Mouse (Mus musculus) heart, adult 2 months (tissue): ENCODE data around the gene Btbd35f6. TPM values are rescaled to one million over a fixed set of nuclear protein-coding genes. Genes with fewer than 3 reads are reported as not detected.
"Not testable (repeated sequence)": the region's sequence is repeated elsewhere in the genome, so short reads cannot be mapped to it uniquely, and the experiment has no call there.

Experiments used
- DNase-seq, 2 experiments: peaks; one replicate each; pipeline ENCODE4 v3.0.0; 2021
- H3K27ac ChIP-seq: fragments of 200-600 bp; 2 replicates; pipeline ENCODE4 v1.8.1; 2022
- H3K27me3 ChIP-seq: fragments of 200-500 bp; 2 replicates; pipeline ENCODE4 v1.6.1; 2012; ENCODE audit warnings: mild to moderate bottlenecking, low read length, inconsistent platforms, mixed read lengths; ENCODE audit not compliant: control insufficient read depth, insufficient read depth
- H3K36me3 ChIP-seq: fragments of 200-500 bp; 2 replicates; pipeline ENCODE4 v1.6.1; 2012; ENCODE audit warnings: low read length, inconsistent platforms; ENCODE audit not compliant: control insufficient read depth, insufficient read depth
- H3K4me1 ChIP-seq: fragments of 200-500 bp; 2 replicates; pipeline ENCODE4 v1.6.1; 2011; ENCODE audit warnings: low read length; ENCODE audit not compliant: control insufficient read depth, insufficient read depth
- H3K4me3 ChIP-seq: fragments of 200-600 bp; 2 replicates; pipeline ENCODE4 v1.8.1; 2022
- H3K79me2 ChIP-seq: fragments of 200-500 bp; replicated peaks from 2 replicates; pipeline ENCODE4 v1.6.1; 2012; ENCODE audit warnings: mild to moderate bottlenecking, inconsistent platforms, low read length, moderate library complexity, mixed read lengths; ENCODE audit not compliant: control insufficient read depth, insufficient read depth
- H3K9ac ChIP-seq: fragments of 200-500 bp; 2 replicates; pipeline ENCODE4 v1.6.1; 2012; ENCODE audit warnings: low read depth, mild to moderate bottlenecking, control low read depth, inconsistent platforms, low read length, mixed read lengths
- WGBS: fragments of 180-500 bp; shearing (Covaris S2); methylation state at CpG from one replicate; pipeline ENCODE4 v1.1.7; 2018; 5-methylcytosine and 5-hydroxymethylcytosine counted together
- intact Hi-C: fragments of 180-260 bp; cut with DNase I; formaldehyde crosslinking; loops from one replicate; pipeline ENCODE4 v1.15.1; 2025
- long read RNA-seq: library from polyadenylated mRNA; stranded (forward); transcript quantifications from one replicate; pipeline ENCODE4 v2.0.0, GENCODE M21; 2021
- polyA plus RNA-seq: library from polyadenylated mRNA; depleted of rRNA; stranded (reverse); fragments of >200 nt; gene quantifications from 2 replicates; pipeline ENCODE4 v1.2.3, GENCODE M21; 2012; rRNA removed
- total RNA-seq, 2 experiments: library from RNA; stranded (reverse); gene quantifications; 2 replicates each; pipeline ENCODE4 v1.2.3; 2021

The Btbd35f6 gene
- total RNA-seq (not detected), polyA plus RNA-seq (not detected in 2 replicates)
- long read RNA-seq: 0 reads

DNA sequence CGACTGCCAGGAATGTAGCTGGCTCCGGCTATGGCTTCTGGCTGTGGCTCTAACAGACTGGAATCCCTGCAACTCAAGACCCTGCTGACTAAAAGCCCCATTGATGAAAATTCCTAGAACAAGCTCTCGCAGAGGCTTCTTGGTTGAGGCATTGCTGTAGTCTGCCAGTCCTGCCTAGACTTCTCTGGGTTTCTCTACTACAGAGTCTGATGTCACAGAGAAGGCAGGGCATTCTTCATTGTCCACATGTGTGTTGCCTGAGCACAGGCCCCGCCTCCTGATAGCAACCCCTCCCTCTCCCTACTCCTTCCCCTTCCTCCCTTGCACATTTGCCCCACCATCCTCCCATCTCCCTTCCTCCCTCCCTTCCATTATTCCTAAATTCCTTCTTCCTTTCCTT, at the start of gene Btbd35f6:
Gene Btbd35f6 (minus strand): TSS at position 101 of the 400 bp plus-strand sequence.
- H3K27me3 ChIP-seq, H3K9ac ChIP-seq, intact Hi-C loops, H3K79me2 ChIP-seq, DNase-seq, H3K4me1 ChIP-seq, H3K36me3 ChIP-seq, H3K4me3 ChIP-seq, H3K27ac ChIP-seq: not testable (repeated sequence)
- 60% methylated on average over 2 of the region's 4 CpGs for WGBS

DNA sequence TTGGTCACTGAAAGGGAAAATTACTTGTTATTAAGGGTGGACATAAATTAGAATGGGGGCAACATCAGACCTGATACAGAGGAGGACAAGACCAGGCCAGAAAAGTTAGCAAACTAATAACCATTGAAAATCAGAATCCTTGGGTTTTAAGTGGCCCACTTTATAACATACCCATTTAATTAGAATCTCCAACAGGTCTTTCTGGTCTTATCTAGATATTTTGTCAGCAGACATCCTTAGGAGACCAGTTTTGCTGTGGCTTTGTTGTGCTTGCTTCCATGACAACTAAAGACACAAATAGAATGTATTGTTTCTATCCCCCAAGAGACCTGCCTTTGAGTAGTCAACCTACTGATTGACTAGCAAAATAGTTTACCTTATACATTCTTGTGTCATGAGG, 30.4 kb upstream of the Btbd35f6 start, which contains the start of gene Gm21870:
Gene Gm21870 (minus strand): TSS at position 101 of the 400 bp plus-strand sequence.
- H3K36me3 ChIP-seq, H3K9ac ChIP-seq, H3K4me1 ChIP-seq, DNase-seq, intact Hi-C loops, H3K79me2 ChIP-seq, H3K27ac ChIP-seq, H3K27me3 ChIP-seq, H3K4me3 ChIP-seq: not testable (repeated sequence)

GRCm38 (mm10) chrX:33930216-33930615, 26.1 kb downstream of the Btbd35f6 start:
- H3K36me3 ChIP-seq, H3K27ac ChIP-seq, H3K9ac ChIP-seq, H3K79me2 ChIP-seq, intact Hi-C loops, H3K4me3 ChIP-seq, H3K4me1 ChIP-seq, H3K27me3 ChIP-seq: not testable (repeated sequence)
- DNase-seq: peak in 1 of 2 experiments; percentile 19
- no CpG with 5 or more reads among the region's 1 CpGs for WGBS

- peak in 1 of 2 experiments; percentile 15 for DNase-seq
- H3K36me3 ChIP-seq, intact Hi-C loops, H3K9ac ChIP-seq, H3K4me1 ChIP-seq, H3K79me2 ChIP-seq, H3K27ac ChIP-seq, H3K27me3 ChIP-seq, H3K4me3 ChIP-seq: not testable (repeated sequence)
- 65% methylated on average over 4 of the region's 4 CpGs for WGBS
These were observed 28.1 kb downstream of the Btbd35f6 start for GRCm38 (mm10) chrX:33928225-33928624.

DNA sequence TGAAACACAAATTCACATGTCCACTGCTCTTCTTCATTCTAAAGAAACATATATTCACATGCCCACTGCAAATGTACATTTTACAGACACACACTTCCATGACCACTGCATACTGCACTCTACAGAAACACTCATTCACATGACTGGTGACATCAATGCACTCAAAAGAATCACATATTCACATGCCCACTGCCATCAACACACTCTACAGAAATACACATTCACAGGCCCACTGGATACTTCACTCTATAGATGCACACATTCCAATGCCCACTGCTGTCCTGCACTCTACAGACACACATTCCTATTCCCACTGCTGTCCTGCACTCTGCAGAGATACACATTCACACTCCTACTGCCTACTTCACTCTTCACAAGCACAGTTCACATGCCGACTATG, 30.0 kb downstream of the Btbd35f6 start:
- H3K4me1 ChIP-seq, H3K4me3 ChIP-seq, DNase-seq, H3K27ac ChIP-seq, H3K79me2 ChIP-seq, H3K36me3 ChIP-seq, intact Hi-C loops, H3K27me3 ChIP-seq, H3K9ac ChIP-seq: not testable (repeated sequence)
- no CpG with 5 or more reads among the region's 1 CpGs for WGBS

- intact Hi-C loops, H3K9ac ChIP-seq: not testable (repeated sequence)
- WGBS: 62% methylated on average over 2 of the region's 2 CpGs
These were observed 30.9 kb downstream of the Btbd35f6 start for GRCm38 (mm10) chrX:33925420-33925819.

More at GRCm38 (mm10) chrX:33925420-33925819, 30.9 kb downstream of the Btbd35f6 start:
- H3K36me3 ChIP-seq, H3K79me2 ChIP-seq, H3K27me3 ChIP-seq, H3K4me1 ChIP-seq, H3K27ac ChIP-seq, H3K4me3 ChIP-seq: not testable (repeated sequence)
- peak in 1 of 2 experiments; percentile 16 for DNase-seq

Other genes with a start within 250 kb of the Btbd35f6 start
- gene Gm21870, start 30.3 kb upstream of the Btbd35f6 start, total RNA-seq: not detected
- not detected in 2 replicates for gene Gm21870, start 30.3 kb upstream of the Btbd35f6 start, polyA plus RNA-seq
- not detected for gene Btbd35f9, start 205.0 kb upstream of the Btbd35f6 start, total RNA-seq
- not detected in 2 replicates for gene Btbd35f9, start 205.0 kb upstream of the Btbd35f6 start, polyA plus RNA-seq